Mouse (Mus musculus): ENCODE measurements around the gene Nampt. TPM values are rescaled to one million over a fixed set of nuclear protein-coding genes. Genes with fewer than 3 reads are reported as not detected.

Gene Nampt
- total RNA-seq (2015; ENCODE audit: low replicate concordance): 13.2 and 23.6 TPM in 2 replicates
- 11.6 and 20.8 TPM in 2 replicates for total RNA-seq (2017; ENCODE audit: low replicate concordance)

- ATAC-seq (replicated peaks; ENCODE audit: low FRiP score, poor library complexity, severe bottlenecking): no peak
Observed at GRCm38 (mm10) chr12:32819416-32819815, at the start of gene Nampt. Gene Nampt (plus strand): TSS chr12:32819545.

- no peak for ATAC-seq (replicated peaks; ENCODE audit: low FRiP score, poor library complexity, severe bottlenecking)
Observed at GRCm38 (mm10) chr12:32770766-32771165, 48.6 kb upstream of the Nampt start.

- no peak for ATAC-seq (replicated peaks; ENCODE audit: low FRiP score, poor library complexity, severe bottlenecking)
Observed at GRCm38 (mm10) chr12:32774592-32774991, 44.8 kb upstream of the Nampt start.

- ATAC-seq (replicated peaks; ENCODE audit: low FRiP score, poor library complexity, severe bottlenecking): no peak
Observed at GRCm38 (mm10) chr12:32789092-32789491, 30.3 kb upstream of the Nampt start.

GRCm38 (mm10) chr12:32795765-32796471 lies 23.4 kb upstream of the Nampt start:
- peak; percentile 57 for ATAC-seq (replicated peaks; ENCODE audit: low FRiP score, poor library complexity, severe bottlenecking)

GRCm38 (mm10) chr12:32797438-32797837 lies 21.9 kb upstream of the Nampt start:
- ATAC-seq (replicated peaks; ENCODE audit: low FRiP score, poor library complexity, severe bottlenecking): no peak

- ATAC-seq (replicated peaks; ENCODE audit: low FRiP score, poor library complexity, severe bottlenecking): no peak
Observed at GRCm38 (mm10) chr12:32801078-32801477, 18.3 kb upstream of the Nampt start.

GRCm38 (mm10) chr12:32805559-32805958 lies 13.8 kb upstream of the Nampt start:
- no peak for ATAC-seq (replicated peaks; ENCODE audit: low FRiP score, poor library complexity, severe bottlenecking)

- peak; percentile 97 for ATAC-seq (replicated peaks; ENCODE audit: low FRiP score, poor library complexity, severe bottlenecking)
Observed at GRCm38 (mm10) chr12:32819823-32820605, 669 bp downstream of the Nampt start.

- ATAC-seq (replicated peaks; ENCODE audit: low FRiP score, poor library complexity, severe bottlenecking): peak; percentile 75
Observed at GRCm38 (mm10) chr12:32820688-32821503, 1.6 kb downstream of the Nampt start.

- ATAC-seq (replicated peaks; ENCODE audit: low FRiP score, poor library complexity, severe bottlenecking): no peak
Observed at GRCm38 (mm10) chr12:32821504-32822011, 2.2 kb downstream of the Nampt start.

- ATAC-seq (replicated peaks; ENCODE audit: low FRiP score, poor library complexity, severe bottlenecking): no peak
Observed at GRCm38 (mm10) chr12:32822066-32822465, 2.7 kb downstream of the Nampt start.

- no peak for ATAC-seq (replicated peaks; ENCODE audit: low FRiP score, poor library complexity, severe bottlenecking)
Observed at GRCm38 (mm10) chr12:32824586-32824985, 5.2 kb downstream of the Nampt start.

- ATAC-seq (replicated peaks; ENCODE audit: low FRiP score, poor library complexity, severe bottlenecking): peak; percentile 84
Observed at GRCm38 (mm10) chr12:32826971-32827370, 7.6 kb downstream of the Nampt start.

- ATAC-seq (replicated peaks; ENCODE audit: low FRiP score, poor library complexity, severe bottlenecking): no peak
Observed at GRCm38 (mm10) chr12:32828137-32828760, 8.9 kb downstream of the Nampt start.

- ATAC-seq (replicated peaks; ENCODE audit: low FRiP score, poor library complexity, severe bottlenecking): no peak
Observed at GRCm38 (mm10) chr12:32829321-32830090, 10.2 kb downstream of the Nampt start.

- ATAC-seq (replicated peaks; ENCODE audit: low FRiP score, poor library complexity, severe bottlenecking): no peak
Observed at GRCm38 (mm10) chr12:32832076-32832475, 12.7 kb downstream of the Nampt start.

- ATAC-seq (replicated peaks; ENCODE audit: low FRiP score, poor library complexity, severe bottlenecking): no peak
Observed at GRCm38 (mm10) chr12:32834781-32835180, 15.4 kb downstream of the Nampt start.

GRCm38 (mm10) chr12:32835235-32835634 lies 15.9 kb downstream of the Nampt start:
- ATAC-seq (replicated peaks; ENCODE audit: low FRiP score, poor library complexity, severe bottlenecking): no peak
